Mouse (Mus musculus) intestine, embryonic 14.5 days (tissue): ENCODE measurements around the gene Rab34. TPM values are rescaled to one million over a fixed set of nuclear protein-coding genes. Genes with fewer than 3 reads are reported as not detected.

Experiments used
- ATAC-seq: fragments of 200-750 bp; cut with Nextera tagmentation; replicated peaks from 2 replicates; pipeline ENCODE4 v1.8.0; 2017; ENCODE audit warnings: low read depth, moderate number of reproducible peaks, moderate TSS enrichment, moderate library complexity; ENCODE audit not compliant: low FRiP score, low TSS enrichment
- DNase-seq: peaks from one replicate; pipeline ENCODE4 v3.0.0-alpha.2; 2018; ENCODE audit warnings: low spot score
- H3K27ac ChIP-seq: fragments of 300-500 bp; sonication (generic); 2 replicates; pipeline ENCODE4 v1.5.1; 2014; ENCODE audit warnings: low read depth, mild to moderate bottlenecking, control low read depth
- H3K27me3 ChIP-seq: fragments of 300-500 bp; sonication (generic); replicated peaks from 2 replicates; pipeline ENCODE4 v1.6.1; 2014; ENCODE audit warnings: low read length, control low read depth; ENCODE audit not compliant: control insufficient read depth, insufficient read depth
- H3K36me3 ChIP-seq: fragments of 300-500 bp; sonication (generic); 2 replicates; pipeline ENCODE4 v1.6.1; 2014; ENCODE audit warnings: low read length, control low read depth; ENCODE audit not compliant: control insufficient read depth, insufficient read depth
- H3K4me1 ChIP-seq: fragments of 300-500 bp; sonication (generic); replicated peaks from 2 replicates; pipeline ENCODE4 v1.6.1; 2014; ENCODE audit warnings: low read length, control low read depth, mixed read lengths; ENCODE audit not compliant: control insufficient read depth, insufficient read depth
- H3K4me2 ChIP-seq: fragments of 300-500 bp; sonication (generic); 2 replicates; pipeline ENCODE4 v1.6.1; 2014; ENCODE audit warnings: low read length
- H3K4me3 ChIP-seq: fragments of 300-500 bp; sonication (generic); 2 replicates; pipeline ENCODE4 v1.5.1; 2014; ENCODE audit warnings: low read depth, low read length, control low read depth, mixed read lengths
- H3K9ac ChIP-seq: fragments of 300-500 bp; sonication (generic); 2 replicates; pipeline ENCODE4 v1.6.1; 2014; ENCODE audit warnings: mild to moderate bottlenecking, low read length
- H3K9me3 ChIP-seq: fragments of 300-500 bp; sonication (generic); 2 replicates; pipeline ENCODE4 v1.6.1; 2016; ENCODE audit warnings: low read length, control low read depth; ENCODE audit not compliant: control insufficient read depth
- WGBS: fragments of 180-500 bp; shearing (Covaris S2); extraction: QIAGEN DNeasy Blood & Tissue Kit; methylation state at CpG from one replicate; pipeline ENCODE4 v1.1.7; 2014; 5-methylcytosine and 5-hydroxymethylcytosine counted together
- microRNA-seq: library from miRNA; unstranded; fragments of <30 nt; microRNA quantifications from one replicate; pipeline ENCODE4, GENCODE M21; 2016
- polyA plus RNA-seq: library from polyadenylated mRNA; unstranded; fragments of >200 nt; fragmentation: Nextera tagmentation; extraction: Ambion mirVana; gene quantifications from 2 replicates; pipeline ENCODE4 v1.2.1, GENCODE M21; 2014

The Rab34 gene
- polyA plus RNA-seq, 1 experiment from 2014 or later, result 121 TPM

GRCm38 (mm10) chr11:78213086-78213817, 25.0 kb downstream of the Rab34 start:
- no peaks in the 10 kb centered on the region for H3K27me3 ChIP-seq
- no peaks in the 10 kb centered on the region for H3K9me3 ChIP-seq
- H3K4me3 ChIP-seq, result no peak overlapping the region
- H3K27ac ChIP-seq, result no peak overlapping the region
- peaks cover 98% of the 10 kb centered on the region for H3K36me3 ChIP-seq
- no peak overlapping the region for H3K9ac ChIP-seq
- WGBS, result 94% methylated on average over 14 of the region's 14 CpGs
- H3K4me1 ChIP-seq, result no peaks in the 10 kb centered on the region
- H3K4me2 ChIP-seq, result no peak overlapping the region
- no peak for ATAC-seq
- no peak for DNase-seq

GRCm38 (mm10) chr11:78215709-78216317, 27.6 kb downstream of the Rab34 start:
- no peak for DNase-seq
- ATAC-seq, result no peak
- no peak overlapping the region for H3K4me2 ChIP-seq
- H3K27ac ChIP-seq, result no peak overlapping the region
- WGBS, result 88% methylated on average over 11 of the region's 11 CpGs
- no peak overlapping the region for H3K4me3 ChIP-seq
- peaks cover 98% of the 10 kb centered on the region for H3K36me3 ChIP-seq
- H3K4me1 ChIP-seq, result no peaks in the 10 kb centered on the region
- H3K9ac ChIP-seq, result no peak overlapping the region
- no peaks in the 10 kb centered on the region for H3K27me3 ChIP-seq
- no peaks in the 10 kb centered on the region for H3K9me3 ChIP-seq

- H3K36me3 ChIP-seq, result peaks cover 98% of the 10 kb centered on the region
- WGBS, result 93% methylated on average over 4 of the region's 4 CpGs
Observed at GRCm38 (mm10) chr11:78223586-78223985, 35.4 kb downstream of the Rab34 start.

GRCm38 (mm10) chr11:78231518-78231917, 43.3 kb downstream of the Rab34 start:
- Histone ChIP-seq H3K4me3 (no peak overlapping the region), H3K36me3 (peaks cover 87% of the 10 kb centered on the region), H3K4me1 (no peaks in the 10 kb centered on the region), H3K27ac (no peak overlapping the region), H3K27me3 (no peaks in the 10 kb centered on the region), H3K9me3 (no peaks in the 10 kb centered on the region), H3K4me2 (no peak overlapping the region), H3K9ac (no peak overlapping the region)
- ATAC-seq (no peak), DNase-seq (no peak)
- WGBS, result 93% methylated on average over 6 of the region's 6 CpGs

More at GRCm38 (mm10) chr11:78223586-78223985, 35.4 kb downstream of the Rab34 start:
- no peak for DNase-seq
- Histone ChIP-seq H3K4me3 (no peak overlapping the region), H3K27me3 (no peaks in the 10 kb centered on the region), H3K9ac (no peak overlapping the region), H3K9me3 (no peaks in the 10 kb centered on the region), H3K4me1 (no peaks in the 10 kb centered on the region), H3K27ac (no peak overlapping the region), H3K4me2 (no peak overlapping the region)
- ATAC-seq, result no peak

GRCm38 (mm10) chr11:78240193-78240857, 52.1 kb downstream of the Rab34 start:
- 90% methylated on average over 9 of the region's 9 CpGs for WGBS
- H3K9me3 ChIP-seq, result no peaks in the 10 kb centered on the region

More at GRCm38 (mm10) chr11:78240193-78240857, 52.1 kb downstream of the Rab34 start:
- DNase-seq (no peak), ATAC-seq (no peak)
- H3K36me3 ChIP-seq, result peaks cover 26% of the 10 kb centered on the region
- H3K4me3 ChIP-seq, result no peak overlapping the region
- no peaks in the 10 kb centered on the region for H3K27me3 ChIP-seq
- H3K9ac ChIP-seq, result no peak overlapping the region
- H3K4me1 ChIP-seq, result peaks cover 10% of the 10 kb centered on the region
- H3K27ac ChIP-seq, result no peak overlapping the region
- no peak overlapping the region for H3K4me2 ChIP-seq

Small RNAs within 50 kb of the gene (microRNA-seq; reads per million reads assigned to microRNA genes)
- not detected for gene Mir7653

Other genes with a start within 250 kb of the Rab34 start
- gene Phf12, start 205.7 kb upstream of the Rab34 start, polyA plus RNA-seq, result 16.5 and 19.6 TPM in 2 replicates
- gene Dhrs13, start 156.2 kb upstream of the Rab34 start, polyA plus RNA-seq, result 23.0 and 24.6 TPM in 2 replicates
- gene Flot2, start 150.5 kb upstream of the Rab34 start, polyA plus RNA-seq, result 46.9 and 51.6 TPM in 2 replicates
- gene Eral1, start 108.0 kb upstream of the Rab34 start, polyA plus RNA-seq, result 32.4 and 38.0 TPM in 2 replicates
- 13.4 and 17.8 TPM in 2 replicates for gene Fam222b, start 93.8 kb upstream of the Rab34 start, polyA plus RNA-seq
- 61.7 and 65.3 TPM in 2 replicates for gene Traf4, start 22.8 kb upstream of the Rab34 start, polyA plus RNA-seq
- gene Nek8, start 11.8 kb upstream of the Rab34 start, polyA plus RNA-seq, result 15.2 and 15.4 TPM in 2 replicates
- 37.5 and 38.8 TPM in 2 replicates for gene Tlcd1, start 11.7 kb upstream of the Rab34 start, polyA plus RNA-seq
- gene Rpl23a, start 4.8 kb upstream of the Rab34 start, polyA plus RNA-seq, result 1,790 and 1,870 TPM in 2 replicates
- gene Proca1, start 5.0 kb downstream of the Rab34 start, polyA plus RNA-seq, result 1.4 and 2.1 TPM in 2 replicates
- 77.4 and 86.7 TPM in 2 replicates for gene Sdf2, start 57.3 kb downstream of the Rab34 start, polyA plus RNA-seq
- 26.4 and 28.0 TPM in 2 replicates for gene Supt6, start 57.6 kb downstream of the Rab34 start, polyA plus RNA-seq
- 74.4 and 75.6 TPM in 2 replicates for gene 2610507B11Rik, start 73.3 kb downstream of the Rab34 start, polyA plus RNA-seq
- 0.17 and 0.24 TPM in 2 replicates for gene BC030499, start 102.4 kb downstream of the Rab34 start, polyA plus RNA-seq
- 34.1 and 40.0 TPM in 2 replicates for gene Spag5, start 113.1 kb downstream of the Rab34 start, polyA plus RNA-seq
- gene Aldoc, start 134.5 kb downstream of the Rab34 start, polyA plus RNA-seq, result 20.0 and 21.1 TPM in 2 replicates
- 76.2 and 79.1 TPM in 2 replicates for gene Pigs, start 140.0 kb downstream of the Rab34 start, polyA plus RNA-seq
- gene Unc119, start 155.1 kb downstream of the Rab34 start, polyA plus RNA-seq, result 39.8 and 42.8 TPM in 2 replicates
- gene Foxn1, start 198.1 kb downstream of the Rab34 start, polyA plus RNA-seq, result not detected in 2 replicates
- 0.07 and 0.12 TPM in 2 replicates for gene Slc13a2, start 233.8 kb downstream of the Rab34 start, polyA plus RNA-seq